In genomic region chr1:114862927-114863326, GRCm38 (mm10) we compare ENCODE assay signal across 10 mouse cellular contexts.
DNase-seq lines count a peak whose midpoint lies in the region; TF ChIP-seq lines count a peak whose summit lies in the region.
"Had no signal": no experiment of that assay in that cellular context is flagged by ENCODE, and none has a peak within 500 bp of the region (broad histone marks: within the 10 kb centered on the region; RNA-seq: fewer than 3 reads in every experiment).

No protein-coding gene starts in this region.

- DNase-seq in left cerebral cortex, adult 9 months (ENCODE audit: low spot score in 2 of 2), result peak; percentile 8 to 28
- no peak for DNase-seq in left cerebral cortex, adult 2 months (ENCODE audit: extremely low spot score in 1 of 2, low spot score in 2 of 2)
- DNase-seq in cerebellum, adult 18-20 months, result peak; percentile 62 to 71
- peak; percentile 56 to 65 for DNase-seq in cerebellum, postnatal 25 days
- DNase-seq in left cerebral cortex, postnatal 14 days (ENCODE audit: low spot score in 2 of 2), result peak; percentile 4 to 42
- no peak for DNase-seq in thymus, postnatal 14 days
- no peak for DNase-seq in adrenal gland, adult (ENCODE audit: inconsistent age in 2 of 2, low spot score in 1 of 2)
- DNase-seq: adrenal gland, postnatal 10 days; lung, postnatal 4 days had no signal

- no peak overlapping the region for H3K27ac ChIP-seq in left cerebral cortex, adult 2 months
- H3K27ac ChIP-seq: liver, embryonic 15.5 days had no signal

- no peak overlapping the region for H3K4me3 ChIP-seq in left cerebral cortex, adult 2 months
- H3K4me3 ChIP-seq: liver, embryonic 15.5 days had no signal

- intact Hi-C loops in left cerebral cortex, adult 2 months (cut with DNase I), result no loop called here
- intact Hi-C loops in left cerebral cortex, postnatal 14 days (cut with DNase I), result no loop called here

- no peak for TF ChIP-seq CTCF in left cerebral cortex, adult 2 months (IDR thresholded peaks at IDR 0.05)

Comparison
In these comparisons a context has a peak if more than half of its experiments do, and no peak if none do; other contexts are left out.
1. DNase-seq: peak in left cerebral cortex, adult 9 months (2 of 2), cerebellum, adult 18-20 months (2 of 2), cerebellum, postnatal 25 days (2 of 2) and left cerebral cortex, postnatal 14 days (2 of 2); none in left cerebral cortex, adult 2 months (0 of 2), thymus, postnatal 14 days (single experiment) and adrenal gland, adult (0 of 2).